Mouse (Mus musculus) heart, postnatal 0 days (tissue): ENCODE results near the gene Scarb2. TPM values are rescaled to one million over a fixed set of nuclear protein-coding genes. Genes with fewer than 3 reads are reported as not detected.

Source experiments
- ATAC-seq: fragments of 200-750 bp; cut with Nextera tagmentation; 2 replicates; pipeline ENCODE4 v1.8.0; 2017; ENCODE audit warnings: low read depth, moderate number of reproducible peaks, moderate library complexity; ENCODE audit not compliant: insufficient read depth
- DNase-seq: peaks from one replicate; pipeline ENCODE4 v3.0.0-alpha.2; 2016; ENCODE audit warnings: low spot score
- H3K27ac ChIP-seq: fragments of 300-500 bp; sonication (generic); 2 replicates; pipeline ENCODE4 v1.5.1; 2014; ENCODE audit warnings: low read depth, mild to moderate bottlenecking
- H3K27me3 ChIP-seq: fragments of 300-500 bp; sonication (generic); 2 replicates; pipeline ENCODE4 v1.6.1; 2014; ENCODE audit warnings: low read length, mixed read lengths; ENCODE audit not compliant: control insufficient read depth, insufficient read depth
- H3K36me3 ChIP-seq: fragments of 300-500 bp; sonication (generic); replicated peaks from 2 replicates; pipeline ENCODE4 v1.6.1; 2014; ENCODE audit warnings: low read length, mixed read lengths; ENCODE audit not compliant: control insufficient read depth, insufficient read depth
- H3K4me1 ChIP-seq: fragments of 300-500 bp; sonication (generic); 2 replicates; pipeline ENCODE4 v1.6.1; 2014; ENCODE audit warnings: antibody characterized with exemption; ENCODE audit not compliant: control insufficient read depth, insufficient read depth
- H3K4me2 ChIP-seq: fragments of 300-500 bp; sonication (generic); 2 replicates; pipeline ENCODE4 v1.6.1; 2014; ENCODE audit warnings: low read depth, mild to moderate bottlenecking, low read length, moderate library complexity
- H3K4me3 ChIP-seq: fragments of 300-500 bp; sonication (generic); 2 replicates; pipeline ENCODE4 v1.5.1; 2014; ENCODE audit warnings: low read depth, low read length
- H3K9ac ChIP-seq: fragments of 300-500 bp; sonication (generic); replicated peaks from 2 replicates; pipeline ENCODE4 v1.6.1; 2014; ENCODE audit warnings: low read depth, low read length, mixed read lengths
- H3K9me3 ChIP-seq: fragments of 300-500 bp; sonication (generic); replicated peaks from 2 replicates; pipeline ENCODE4 v1.6.1; 2016; ENCODE audit warnings: low read length; ENCODE audit not compliant: control insufficient read depth
- CTCF ChIP-seq: IDR thresholded peaks from 2 replicates; pipeline ENCODE4 v1.5.1; 2016; ENCODE audit warnings: antibody characterized with exemption, control low read depth, low read depth
- EP300 ChIP-seq: IDR thresholded peaks from 2 replicates; pipeline ENCODE4 v1.6.1; 2016; ENCODE audit warnings: antibody characterized with exemption, low read depth
- WGBS: fragments of 180-500 bp; shearing (Covaris S2); extraction: QIAGEN DNeasy Blood & Tissue Kit; methylation state at CpG from one replicate; pipeline ENCODE4 v1.1.7; 2014; 5-methylcytosine and 5-hydroxymethylcytosine counted together
- polyA plus RNA-seq: library from polyadenylated mRNA; unstranded; fragments of >200 nt; fragmentation: Nextera tagmentation; extraction: Ambion mirVana; gene quantifications from 2 replicates; pipeline ENCODE4 v1.2.1, GENCODE M21; 2015
- total RNA-seq: library from RNA; depleted of rRNA; stranded (reverse); fragments of >200 nt; gene quantifications from 2 replicates; pipeline ENCODE4 v1.2.3, GENCODE M21; 2014; ENCODE audit warnings: low replicate concordance

Gene Scarb2
- total and polyA plus RNA-seq, 2 experiments from 2014 or later = 28.9 to 121 TPM

- Histone ChIP-seq H3K4me3 (no peak overlapping the region), H3K27me3 (no peaks in the 10 kb centered on the region), H3K9ac (no peak overlapping the region), H3K4me1 (peaks cover 25% of the 10 kb centered on the region), H3K27ac (peak overlapping the region; percentile 26), H3K9me3 (no peaks in the 10 kb centered on the region), H3K36me3 (0 out of 2 replicates have a peak, but pooled peaks cover 9% of the 10 kb centered on the region), H3K4me2 (no peak overlapping the region)
- WGBS = 64% methylated on average over 8 of the region's 8 CpGs
- TF ChIP-seq EP300 (no peak), CTCF (no peak)
- ATAC-seq = no peak
- no peak for DNase-seq
Observed at GRCm38 (mm10) chr5:92467102-92467766, 39.4 kb downstream of the Scarb2 start.

DNA sequence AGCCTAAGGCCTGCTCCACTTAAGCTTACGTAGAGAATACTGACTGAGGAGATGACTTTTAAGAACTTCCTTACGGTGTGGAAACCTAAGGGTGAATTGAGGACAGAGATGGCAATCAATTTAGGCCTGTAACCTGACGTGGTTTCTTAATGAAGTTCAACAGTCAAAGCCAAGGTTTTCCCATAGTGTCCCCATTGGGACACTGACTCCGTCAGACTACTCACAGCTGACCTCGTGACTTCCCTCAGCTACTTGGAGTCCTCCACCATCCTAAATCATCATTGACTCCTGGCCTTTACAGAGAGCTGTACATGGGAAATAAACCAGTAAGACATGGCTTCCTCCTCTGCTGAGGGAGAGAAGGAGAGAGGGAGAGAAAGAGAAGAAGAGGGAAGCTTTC, 41.1 kb downstream of the Scarb2 start:
- Histone ChIP-seq H3K4me3 (no peak overlapping the region), H3K4me1 (peaks cover 25% of the 10 kb centered on the region), H3K36me3 (peaks cover 7% of the 10 kb centered on the region), H3K27ac (no peak overlapping the region), H3K4me2 (no peak overlapping the region), H3K9ac (no peak overlapping the region), H3K27me3 (no peaks in the 10 kb centered on the region), H3K9me3 (no peaks in the 10 kb centered on the region)
- WGBS = 85% methylated on average over 5 of the region's 5 CpGs
- no peak for ATAC-seq
- no peak for DNase-seq
- TF ChIP-seq CTCF = no peak
- TF ChIP-seq EP300 = no peak

DNA sequence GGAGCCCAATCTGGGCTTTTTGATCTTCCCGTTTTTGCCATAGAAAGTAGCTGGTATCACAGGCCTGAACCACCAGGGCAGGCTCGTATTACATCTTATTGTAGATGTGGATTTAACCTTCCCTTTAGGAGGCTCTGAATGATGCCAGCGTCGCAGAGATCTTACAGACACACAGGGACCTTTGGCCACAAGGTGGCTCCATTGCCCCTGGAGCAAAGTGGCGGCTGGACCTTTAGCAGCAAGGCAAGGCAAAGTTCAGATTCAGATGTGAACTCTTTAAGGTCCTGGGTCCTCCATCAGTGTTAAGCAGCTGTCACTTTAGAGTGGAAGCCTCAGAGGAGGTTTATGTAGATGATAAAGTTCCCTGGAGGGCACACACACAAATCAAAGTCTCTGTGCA, 45.3 kb downstream of the Scarb2 start:
- H3K27me3 ChIP-seq = no peaks in the 10 kb centered on the region
- H3K27ac ChIP-seq = no peak overlapping the region
- H3K4me1 ChIP-seq = no peaks in the 10 kb centered on the region; the same call in 1 of the 2 replicates
- H3K9me3 ChIP-seq = no peaks in the 10 kb centered on the region
- TF ChIP-seq CTCF (peak; percentile 87), EP300 (no peak)
- peaks cover 42% of the 10 kb centered on the region for H3K36me3 ChIP-seq
- no peak overlapping the region for H3K4me3 ChIP-seq
- no peak overlapping the region for H3K4me2 ChIP-seq
- WGBS = 14% methylated on average over 5 of the region's 5 CpGs
- DNase-seq = peak; percentile 50
- ATAC-seq = 0 out of 2 replicates have a peak, but pooled peaks have one; percentile 20
- H3K9ac ChIP-seq = no peak overlapping the region

DNA sequence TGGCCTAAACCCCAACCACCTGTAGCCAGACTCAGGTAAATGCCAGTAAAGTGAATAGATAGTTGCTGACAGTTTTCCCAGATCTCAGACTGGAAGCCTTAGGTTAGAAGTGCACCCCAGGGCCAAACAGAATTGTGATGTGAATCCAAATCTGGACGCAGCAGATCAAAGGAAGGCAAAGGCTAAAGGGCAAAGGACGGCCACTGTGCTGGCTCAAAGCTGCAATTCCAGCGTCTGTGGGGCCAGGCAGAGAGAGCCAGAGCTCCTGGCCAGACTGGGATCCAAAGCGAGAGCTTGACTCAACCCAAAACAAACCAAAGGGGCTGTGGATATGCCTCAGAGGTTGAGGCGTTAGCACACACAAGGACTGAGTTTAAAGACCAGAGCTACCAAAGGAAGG, 47.9 kb downstream of the Scarb2 start:
- WGBS = 63% methylated on average over 5 of the region's 5 CpGs

DNA sequence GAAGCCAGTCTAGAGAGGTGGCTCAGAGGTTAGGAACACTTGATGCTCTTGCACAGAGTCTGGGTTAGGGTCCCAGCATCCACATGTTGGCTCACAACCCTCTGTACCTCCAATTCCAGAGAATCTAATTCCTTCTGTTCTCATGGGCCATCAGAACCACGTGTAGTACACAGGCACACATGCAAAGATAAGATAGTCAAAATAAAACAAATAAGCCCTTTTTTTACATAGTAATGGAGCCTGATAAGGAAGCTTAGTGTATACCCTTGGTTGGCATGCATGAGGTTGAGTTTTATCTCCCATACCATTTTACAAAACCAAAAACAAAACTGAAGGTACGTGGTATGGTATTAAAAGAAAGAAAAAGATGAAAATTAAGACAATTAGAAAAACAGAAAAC, 49.2 kb downstream of the Scarb2 start:
- no peak for DNase-seq
- no peak overlapping the region for H3K4me2 ChIP-seq
- no peak for ATAC-seq
- no peaks in the 10 kb centered on the region for H3K27me3 ChIP-seq
- 55% methylated on average over 2 of the region's 2 CpGs for WGBS
- H3K36me3 ChIP-seq = peaks cover 70% of the 10 kb centered on the region
- H3K4me1 ChIP-seq = no peaks in the 10 kb centered on the region
- H3K27ac ChIP-seq = no peak overlapping the region
- no peak overlapping the region for H3K9ac ChIP-seq
- H3K9me3 ChIP-seq = no peaks in the 10 kb centered on the region
- H3K4me3 ChIP-seq = no peak overlapping the region
- no peak for TF ChIP-seq CTCF
- no peak for TF ChIP-seq EP300

More for the DNA sequence above, 47.9 kb downstream of the Scarb2 start:
- TF ChIP-seq EP300 = no peak
- no peak for TF ChIP-seq CTCF
- no peak for ATAC-seq
- H3K27me3 ChIP-seq = no peaks in the 10 kb centered on the region
- no peak overlapping the region for H3K27ac ChIP-seq
- no peak overlapping the region for H3K4me3 ChIP-seq
- peaks cover 57% of the 10 kb centered on the region for H3K36me3 ChIP-seq
- H3K9ac ChIP-seq = no peak overlapping the region
- H3K4me1 ChIP-seq = no peaks in the 10 kb centered on the region
- no peak for DNase-seq
- no peaks in the 10 kb centered on the region for H3K9me3 ChIP-seq
- no peak overlapping the region for H3K4me2 ChIP-seq

DNA sequence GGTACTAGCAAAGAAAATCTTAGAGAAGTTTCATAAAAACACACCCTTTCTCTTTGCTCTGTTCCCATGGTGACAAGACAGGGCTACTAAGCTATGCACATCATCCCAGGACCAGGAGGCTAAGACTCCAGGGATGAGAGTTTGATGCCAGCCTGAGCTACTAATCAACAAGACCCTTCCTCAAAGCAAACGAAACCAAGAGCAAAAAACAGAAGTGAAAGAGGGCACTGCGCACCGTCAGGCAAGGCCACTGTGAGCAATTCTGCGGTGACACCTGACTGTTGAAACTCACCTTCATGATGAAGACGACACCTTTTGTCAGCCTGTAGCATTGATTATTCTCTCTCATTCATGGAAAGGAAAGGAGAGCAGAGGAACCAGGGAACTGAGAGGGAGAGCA, 53.8 kb downstream of the Scarb2 start:
- Histone ChIP-seq H3K4me1 (no peaks in the 10 kb centered on the region), H3K36me3 (peaks cover 86% of the 10 kb centered on the region), H3K27ac (no peak overlapping the region), H3K27me3 (no peaks in the 10 kb centered on the region), H3K4me3 (no peak overlapping the region), H3K9ac (no peak overlapping the region), H3K4me2 (no peak overlapping the region), H3K9me3 (no peaks in the 10 kb centered on the region)
- no peak for DNase-seq
- WGBS = 94% methylated on average over 5 of the region's 5 CpGs
- TF ChIP-seq EP300 (no peak), CTCF (no peak)
- no peak for ATAC-seq
